Mouse (Mus musculus) gastrocnemius, postnatal 4 days (tissue): ENCODE measurements around the gene Prkag2. TPM values are rescaled to one million over a fixed set of nuclear protein-coding genes. Genes with fewer than 3 reads are reported as not detected.

Experiments
- DNase-seq, 2 experiments: peaks; one replicate each; pipeline ENCODE4 v3.0.0; 2021 to 2022; ENCODE audit warnings: low spot score in 2 of 2, mixed read lengths in 2 of 2
- total RNA-seq, 2 experiments: library from RNA; stranded (reverse); gene quantifications; 2 replicates each; pipeline ENCODE4 v1.2.3; 2021

Gene Prkag2
- total RNA-seq, 2 experiments from 2014 or later = 19.7 to 23.8 TPM

DNA sequence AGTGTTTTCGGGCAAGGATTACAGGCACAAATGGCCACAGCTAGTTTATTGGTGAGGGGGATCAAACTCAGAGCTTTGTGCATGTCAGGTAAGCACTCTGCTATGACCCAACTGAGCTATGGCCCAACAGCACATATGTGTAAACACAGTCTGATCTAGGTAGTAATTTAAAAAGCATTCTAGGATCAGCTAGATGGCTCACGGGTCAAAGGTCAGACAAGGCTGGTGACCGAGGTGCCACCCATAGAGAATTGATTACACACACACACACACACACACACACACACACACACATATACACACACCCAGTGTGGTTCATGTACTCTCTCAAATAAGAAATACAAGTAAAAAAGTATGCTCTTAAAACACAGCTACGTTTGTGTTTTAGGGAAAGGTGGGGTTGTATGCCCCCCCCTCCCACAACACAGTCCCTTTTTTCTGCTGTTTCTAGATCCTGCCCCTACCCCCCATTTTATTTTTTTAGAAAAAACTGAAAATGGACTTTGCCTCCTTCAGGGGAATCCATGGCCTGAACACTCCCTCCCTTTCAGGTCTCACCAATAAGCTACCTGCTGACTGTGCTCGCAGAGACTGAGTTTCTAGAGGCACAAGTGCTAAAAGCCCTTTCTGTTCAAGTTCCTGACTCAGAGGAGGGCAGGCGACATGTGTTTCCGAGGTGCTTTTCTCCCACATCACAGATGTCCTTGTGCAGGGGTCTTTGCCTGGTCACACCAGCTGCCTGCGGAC, 169.4 kb downstream of the Prkag2 start:
- no peak for DNase-seq

DNA sequence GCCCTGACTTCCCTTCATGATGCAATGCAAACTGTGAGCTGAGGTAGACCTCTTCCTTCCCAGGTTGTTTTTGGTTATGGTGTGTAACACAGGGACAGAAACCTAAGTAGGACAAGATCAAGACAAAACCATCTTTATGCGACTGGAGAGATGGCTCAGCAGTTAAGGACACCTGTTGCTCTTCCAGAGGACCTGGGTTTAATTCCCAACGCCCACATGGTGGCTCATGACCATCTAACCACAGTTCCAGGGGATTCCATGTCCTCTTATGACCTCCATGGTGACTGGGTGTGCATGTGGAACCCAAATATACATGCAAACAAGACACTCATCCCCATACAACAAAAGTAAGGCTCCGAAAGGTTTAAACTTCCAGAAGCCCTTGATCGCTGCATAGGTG, 171.6 kb downstream of the Prkag2 start:
- no peak for DNase-seq

DNA sequence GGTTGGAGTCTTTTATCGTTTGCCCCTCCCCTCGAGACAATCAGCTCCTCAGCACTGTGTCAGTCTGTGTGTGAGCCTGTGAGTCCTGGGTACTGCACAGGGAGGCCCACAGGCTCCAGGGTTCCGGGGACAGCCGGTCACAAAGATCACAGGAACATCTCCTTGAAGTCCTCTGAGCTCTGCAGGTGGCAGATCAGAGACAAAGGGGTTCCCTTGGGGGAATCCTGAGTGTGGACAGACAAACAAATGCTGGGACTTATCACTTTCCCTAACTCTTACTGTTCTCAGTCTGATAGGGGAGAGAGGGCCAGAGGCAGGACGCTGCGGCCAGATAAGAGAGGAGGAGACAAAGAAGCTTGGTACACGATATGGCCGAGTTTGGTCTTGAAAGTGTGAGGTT, 172.7 kb downstream of the Prkag2 start:
- no peak for DNase-seq

DNA sequence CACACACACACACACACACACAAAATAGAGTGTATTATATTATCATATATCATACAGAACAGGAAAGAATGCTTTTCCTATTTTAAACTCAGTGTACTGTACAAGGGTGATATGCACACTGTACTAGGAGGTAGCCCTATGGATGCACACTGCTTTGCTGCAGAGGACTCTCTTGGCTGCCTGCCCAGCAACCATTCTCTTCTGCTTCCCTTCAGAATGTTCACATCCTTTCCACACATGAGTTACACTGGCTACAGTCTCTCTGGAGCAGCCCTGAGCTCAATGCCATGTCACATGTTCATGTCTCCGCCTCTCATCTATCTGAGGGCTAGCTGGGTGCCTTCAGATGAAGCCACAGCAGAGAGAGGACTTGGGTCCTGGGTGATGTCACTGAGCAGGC, 181.3 kb downstream of the Prkag2 start:
- DNase-seq = peak in 1 of 2 experiments; percentile 23

DNA sequence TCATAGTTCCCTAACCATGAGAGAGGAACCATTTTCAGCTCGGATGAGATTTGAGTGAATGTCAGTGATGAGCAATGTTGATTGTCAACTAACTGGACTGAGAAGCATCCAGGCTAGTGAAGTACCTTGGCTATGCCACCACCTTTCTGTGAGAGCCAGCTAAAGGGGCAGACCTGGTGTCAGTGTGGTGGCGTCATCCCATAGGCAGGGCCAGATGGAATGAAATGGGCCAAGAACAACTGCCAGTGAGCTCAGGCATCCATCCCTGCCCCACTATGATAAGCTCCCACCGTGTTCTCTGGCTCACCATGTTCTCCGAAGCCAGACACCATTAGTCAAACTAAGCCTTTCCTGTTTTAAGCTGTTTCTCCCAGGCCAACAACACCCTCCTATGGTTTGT, 183.9 kb downstream of the Prkag2 start:
- no peak for DNase-seq

DNA sequence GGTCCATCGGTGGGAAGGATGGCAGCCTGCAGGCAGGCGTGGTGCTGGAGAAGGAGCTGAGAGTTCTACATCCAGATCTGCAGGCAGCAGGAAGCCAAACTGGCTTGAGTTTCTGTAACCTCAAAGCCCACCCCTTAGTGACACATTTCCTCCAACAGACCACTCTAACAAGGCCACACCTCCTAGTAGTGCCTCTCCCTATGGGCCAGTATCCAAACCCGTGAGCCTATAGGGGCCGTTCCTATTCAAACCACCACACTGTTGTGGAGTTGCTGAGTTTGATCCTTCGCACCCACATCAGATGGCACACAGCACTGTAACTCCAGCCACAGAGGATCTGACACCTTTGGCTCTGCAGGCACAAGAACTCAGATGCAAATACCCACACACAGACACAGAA, 185.3 kb downstream of the Prkag2 start:
- DNase-seq = no peak

DNA sequence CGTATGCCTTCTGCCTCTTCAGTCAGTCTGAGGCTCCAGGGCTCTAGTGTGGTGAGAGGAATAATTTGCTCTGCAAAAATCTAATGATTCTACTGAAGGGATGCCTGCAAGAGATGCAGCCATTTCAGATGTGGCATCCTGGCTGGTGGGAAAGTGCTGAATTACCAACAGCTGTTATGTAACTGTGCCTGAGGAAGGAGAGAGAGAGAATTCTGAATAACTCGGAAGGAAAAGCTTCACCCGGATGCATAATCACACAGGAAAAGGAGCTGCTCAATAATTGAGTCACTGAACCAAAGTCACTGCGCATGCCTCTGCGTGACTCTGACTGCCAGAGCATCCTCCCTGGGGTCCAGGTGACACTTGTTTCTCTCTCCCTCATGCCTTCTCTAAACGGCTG, 186.8 kb downstream of the Prkag2 start:
- DNase-seq = no peak

DNA sequence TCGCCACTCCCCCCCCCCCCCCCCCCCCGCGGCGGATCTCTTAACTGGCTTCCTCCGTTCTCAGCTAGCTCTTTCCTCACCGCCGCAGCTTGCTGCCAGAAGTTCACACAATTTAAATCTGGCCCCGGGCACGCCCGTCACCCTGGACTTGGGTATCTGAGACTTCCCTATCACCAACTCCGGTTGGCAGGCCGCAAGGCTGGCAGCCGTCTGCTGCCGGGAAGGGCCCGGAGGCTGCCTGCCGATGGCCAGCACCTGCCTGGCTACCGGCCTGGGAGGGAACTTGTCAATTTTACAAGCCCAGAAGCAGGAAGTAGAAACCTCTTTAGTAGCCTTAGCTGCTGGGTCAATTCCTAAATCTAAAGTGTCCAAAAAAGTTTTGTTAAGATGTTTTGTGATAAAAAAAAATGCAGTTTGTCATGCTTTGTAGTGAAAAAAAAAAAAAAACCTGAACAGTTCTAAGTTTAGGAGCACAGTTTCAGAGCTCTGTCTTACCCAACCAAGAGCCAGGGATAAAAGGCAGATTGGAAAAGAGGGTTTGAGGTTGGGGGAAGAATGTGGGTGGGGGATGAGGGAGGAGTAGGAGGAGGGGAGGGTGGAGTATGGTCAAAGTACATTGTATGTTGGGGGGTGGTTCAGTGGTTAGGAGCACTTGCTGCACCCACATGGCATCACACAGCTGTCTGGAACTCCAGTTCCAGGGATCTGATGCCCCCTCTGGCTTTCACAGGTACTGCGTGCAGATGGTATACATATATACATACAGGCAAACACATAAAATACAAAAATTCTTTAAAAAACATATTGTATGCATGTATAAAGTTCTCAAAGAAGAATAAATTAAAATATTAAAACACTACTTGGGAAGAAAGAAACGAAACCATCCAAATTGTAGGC, 191.4 kb downstream of the Prkag2 start:
- peak; percentile 48 to 67 for DNase-seq

DNA sequence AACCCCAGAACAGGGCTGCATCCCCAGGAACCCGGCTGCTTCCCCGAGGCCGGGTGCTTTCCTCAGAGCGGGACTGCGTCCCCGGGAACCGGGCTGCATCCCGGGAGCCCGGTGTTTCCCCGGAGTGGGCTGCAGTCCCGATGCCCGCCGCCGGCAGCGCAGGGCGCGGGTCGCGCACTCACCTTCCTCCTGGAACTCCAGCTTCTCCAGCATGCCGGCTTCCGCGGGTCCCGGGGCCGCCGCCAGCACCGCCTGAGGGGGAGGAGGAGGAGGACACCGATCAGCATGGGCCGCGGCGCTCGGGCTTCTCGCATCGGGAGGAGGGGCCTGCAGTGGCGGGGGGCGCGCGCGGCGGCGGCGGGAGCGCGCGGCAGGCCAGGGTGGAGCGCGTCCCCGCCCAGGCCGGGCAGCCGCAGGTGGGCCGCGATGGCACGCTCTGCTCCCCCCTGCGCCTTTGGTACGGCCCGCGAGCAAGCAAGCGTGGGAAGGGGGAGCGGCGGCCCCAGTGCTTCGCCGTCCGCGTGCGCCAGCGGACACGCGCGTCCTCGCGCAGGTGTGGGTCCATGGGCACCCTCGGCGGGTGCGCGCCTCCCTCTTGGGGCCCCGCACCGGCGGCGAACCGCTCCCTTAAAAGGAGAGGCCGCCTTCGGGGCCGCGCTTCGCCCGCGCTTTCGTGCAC, 192.2 kb downstream of the Prkag2 start:
- peak; percentile 62 to 80 for DNase-seq

DNA sequence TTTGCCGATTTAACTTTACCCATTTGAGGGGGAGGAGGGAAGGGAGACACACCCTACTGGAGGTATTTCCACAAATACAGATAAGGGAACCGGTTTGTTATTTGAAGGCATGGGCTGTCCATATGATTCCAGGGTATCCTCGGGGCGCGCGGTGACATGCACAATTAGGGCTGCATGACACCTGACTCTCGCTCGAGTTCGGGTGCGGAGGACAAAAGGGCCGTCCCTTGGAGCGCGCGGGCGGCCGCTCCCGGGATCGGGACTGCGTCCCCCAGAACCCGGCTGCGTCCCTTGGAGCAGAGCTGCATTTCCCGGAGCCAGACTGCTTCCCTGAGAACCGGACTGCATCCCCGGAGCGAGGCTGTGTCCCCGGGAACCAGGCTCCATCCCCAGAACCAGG, 192.7 kb downstream of the Prkag2 start:
- DNase-seq = no peak

DNA sequence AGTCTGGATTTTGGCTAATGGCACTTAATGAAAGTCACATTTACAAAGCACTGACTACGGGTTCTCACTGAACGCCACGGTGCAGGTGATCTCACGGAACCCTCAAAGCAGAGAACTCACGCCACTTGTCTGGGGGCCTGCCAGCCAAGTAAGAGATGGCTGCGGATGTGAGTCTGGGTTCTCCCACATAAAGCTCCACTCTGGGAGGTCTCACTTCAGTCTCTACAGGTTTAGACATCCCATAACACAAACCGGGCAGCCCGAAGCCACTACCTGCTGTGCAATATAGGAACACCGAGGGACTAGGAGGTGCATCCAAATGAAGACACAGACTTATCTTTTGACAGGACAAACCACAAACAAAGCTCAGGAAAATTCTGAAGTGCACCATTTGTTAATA, 193.6 kb downstream of the Prkag2 start:
- no peak for DNase-seq

DNA sequence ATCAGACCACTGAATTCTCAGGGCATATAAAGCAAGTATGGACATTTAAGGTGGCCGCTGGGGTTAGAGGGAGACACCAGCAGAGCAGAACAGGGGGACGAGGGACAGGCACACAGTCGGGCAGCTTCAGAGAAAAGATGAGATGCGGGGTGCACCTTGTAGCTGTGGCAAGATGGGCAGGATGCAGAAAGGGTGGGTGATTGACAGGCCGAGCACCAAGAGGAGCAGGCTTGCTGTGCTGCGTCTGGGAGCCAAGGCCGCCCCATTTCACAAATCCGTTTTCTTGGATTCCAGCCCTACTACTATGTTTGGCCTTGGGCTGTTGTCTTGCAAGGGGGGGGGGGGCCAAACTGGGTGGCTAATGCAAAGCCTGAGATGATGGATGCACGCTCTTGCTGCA, 195.5 kb downstream of the Prkag2 start:
- no peak for DNase-seq

DNA sequence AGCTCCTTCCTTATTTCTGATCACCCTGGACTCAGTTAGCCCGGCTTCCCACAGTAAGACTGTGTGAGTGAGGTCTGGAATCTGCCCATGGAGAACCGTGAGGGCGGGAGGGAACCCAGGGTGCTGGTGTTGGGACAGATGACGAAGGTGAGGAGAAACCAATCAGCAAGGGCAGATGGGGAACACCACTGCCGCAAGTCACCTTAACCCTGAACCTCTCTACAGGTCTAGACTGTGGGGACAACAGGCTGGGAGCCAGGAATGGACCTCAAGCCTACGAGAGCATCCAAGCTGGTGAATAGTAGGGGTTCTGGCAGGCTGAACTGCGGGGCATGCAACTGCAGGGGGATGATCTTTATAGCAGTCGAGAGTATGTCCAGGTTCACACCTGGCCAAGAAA, 196.0 kb downstream of the Prkag2 start:
- no peak for DNase-seq

DNA sequence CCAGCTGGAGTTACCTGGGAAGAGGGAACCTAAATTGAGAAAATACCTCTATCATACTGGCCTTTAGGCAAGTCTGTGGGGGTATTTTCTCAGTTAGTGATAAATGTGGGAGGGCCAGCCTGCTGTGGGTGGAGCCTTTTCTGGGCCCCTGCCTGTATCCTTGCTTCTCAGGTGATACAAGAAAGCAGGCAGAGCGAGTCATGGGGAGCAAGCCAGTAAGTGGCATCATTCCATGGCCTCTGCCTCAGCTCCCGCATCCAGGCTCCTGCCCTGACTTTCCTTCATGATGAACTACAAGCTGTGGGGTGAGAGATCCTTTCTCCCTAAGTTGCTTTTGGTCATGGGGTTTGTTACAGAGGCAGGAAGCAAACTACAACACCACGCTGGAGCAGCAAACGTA, 196.4 kb downstream of the Prkag2 start:
- DNase-seq = no peak

DNA sequence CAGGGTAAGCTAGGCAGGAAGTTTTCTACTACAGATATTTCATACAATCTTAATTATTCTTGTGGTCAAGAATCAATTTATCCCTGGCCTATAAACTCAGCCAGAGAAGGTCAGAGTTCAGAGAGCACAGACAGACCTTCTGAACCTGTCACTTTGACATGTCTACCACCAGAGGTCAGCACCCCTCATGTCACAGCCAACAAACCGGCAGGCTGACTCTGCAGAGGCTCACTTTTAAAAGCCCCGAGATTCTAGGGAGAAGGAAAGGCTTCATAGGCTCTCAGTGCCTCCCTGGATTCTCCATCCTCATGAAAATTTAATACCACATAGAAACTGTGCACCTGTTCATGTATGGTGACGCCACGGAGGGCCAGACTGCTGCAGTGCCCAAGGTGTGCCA, 197.6 kb downstream of the Prkag2 start:
- DNase-seq = peak in 1 of 2 experiments; percentile 29

DNA sequence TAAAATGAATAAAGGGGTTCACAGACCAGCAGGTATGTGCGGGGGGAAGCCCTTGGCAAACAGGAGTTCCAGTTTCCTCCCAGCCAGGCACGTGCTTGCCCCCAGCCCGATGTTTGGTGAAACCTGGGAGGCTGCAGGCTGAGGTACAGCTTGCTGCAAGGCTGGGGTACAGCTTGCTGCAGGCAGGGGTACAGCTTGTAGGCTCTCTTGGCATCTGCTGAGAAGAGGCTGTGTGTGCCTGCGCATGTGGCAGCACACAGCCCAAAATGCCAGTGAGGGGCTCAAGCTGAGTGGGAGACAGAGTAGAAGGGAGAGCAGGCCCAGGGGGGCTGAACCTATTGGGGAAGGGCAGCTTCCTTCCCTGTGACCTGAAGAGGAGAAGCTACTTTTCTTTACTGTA, 204.8 kb downstream of the Prkag2 start:
- no peak for DNase-seq

DNA sequence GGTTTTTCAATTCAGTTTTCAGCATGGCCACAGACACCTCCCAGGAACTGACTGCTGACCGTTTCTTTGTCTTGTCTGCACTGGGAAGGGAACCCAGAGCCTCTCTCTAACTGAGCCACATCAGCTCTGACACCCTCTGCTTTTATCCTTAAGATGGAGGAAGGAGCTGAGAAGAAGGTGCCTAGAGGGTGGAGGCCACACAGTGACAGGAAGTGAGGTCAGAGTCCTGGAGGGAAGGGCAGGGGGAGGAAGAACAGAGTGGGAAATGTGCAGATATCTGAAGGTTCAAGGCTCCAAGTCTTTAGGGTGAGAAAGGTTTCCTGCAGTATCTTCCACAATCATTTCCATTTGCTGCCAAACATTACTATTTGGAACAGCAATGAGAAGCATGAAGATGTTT, 205.6 kb downstream of the Prkag2 start:
- DNase-seq = no peak

DNA sequence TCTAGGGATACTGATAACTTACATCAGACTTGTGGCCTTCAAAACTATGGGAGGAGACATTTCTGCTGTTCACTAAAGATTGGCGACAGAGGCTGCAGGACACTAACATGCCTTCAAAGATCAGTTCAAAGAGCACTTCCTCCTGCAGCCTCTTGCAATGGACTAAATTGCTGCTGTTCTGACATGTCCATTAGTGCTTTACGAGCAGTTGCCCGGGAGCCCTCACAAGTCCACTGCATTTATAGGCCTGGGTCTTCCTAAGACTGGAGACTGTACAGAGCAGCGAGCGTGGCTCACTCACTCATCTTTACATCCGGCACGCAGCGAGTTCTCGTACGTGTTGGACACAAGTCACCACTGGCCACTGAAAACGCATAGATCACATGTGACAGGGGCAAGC, 208.0 kb downstream of the Prkag2 start:
- DNase-seq = no peak

DNA sequence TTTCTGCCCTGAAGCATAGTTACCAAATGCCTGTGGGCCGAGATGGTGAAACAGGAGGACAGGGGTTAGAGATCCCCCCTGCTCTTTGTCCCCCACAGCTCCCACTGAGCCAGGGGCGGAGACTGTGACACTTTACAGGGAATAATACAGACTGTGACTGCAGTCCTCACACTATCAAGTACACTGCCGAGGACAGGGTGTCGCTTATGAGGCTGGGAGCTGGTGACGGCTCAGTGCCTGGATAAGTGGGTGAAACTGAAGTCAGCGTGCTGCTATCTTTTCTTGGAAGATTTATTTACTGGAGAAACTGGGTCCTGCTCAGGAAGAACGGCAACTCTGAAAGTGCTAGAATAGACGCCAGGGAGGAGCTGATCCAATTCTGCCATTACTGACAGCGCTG, 210.6 kb downstream of the Prkag2 start:
- no peak for DNase-seq

DNA sequence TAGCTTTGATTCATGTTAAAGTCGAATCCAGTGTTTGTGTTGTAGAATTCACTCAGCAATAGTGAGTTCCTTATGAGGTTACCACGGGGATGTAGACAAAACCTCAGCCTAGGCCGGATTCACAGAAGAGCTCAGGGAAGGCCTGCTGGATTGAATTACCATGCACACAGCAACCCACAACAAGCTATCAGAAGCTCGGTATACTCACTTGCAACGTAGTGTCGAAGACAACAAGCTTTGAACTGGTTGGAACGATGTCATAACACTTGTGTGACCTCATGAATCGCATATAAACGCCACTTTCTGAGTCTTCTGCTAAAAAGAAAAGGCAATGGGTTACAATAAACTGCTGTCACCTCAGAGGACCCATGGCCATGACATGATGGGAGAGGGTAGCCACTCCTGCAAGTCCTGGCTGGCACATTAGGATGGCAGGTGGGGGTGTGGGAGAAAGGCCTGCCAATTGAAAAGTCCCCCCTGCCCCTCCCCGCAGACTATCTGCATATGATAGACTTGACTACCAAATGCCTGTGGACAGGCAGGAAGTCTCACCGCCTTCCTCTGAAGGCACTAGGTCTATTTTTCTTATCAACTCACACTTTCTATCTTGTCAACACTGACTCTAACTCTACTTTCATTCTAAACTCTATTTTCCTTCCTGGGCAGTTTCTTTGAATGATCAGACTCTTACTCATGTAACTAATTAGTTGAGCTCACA, 211.4 kb downstream of the Prkag2 start:
- DNase-seq = no peak

DNA sequence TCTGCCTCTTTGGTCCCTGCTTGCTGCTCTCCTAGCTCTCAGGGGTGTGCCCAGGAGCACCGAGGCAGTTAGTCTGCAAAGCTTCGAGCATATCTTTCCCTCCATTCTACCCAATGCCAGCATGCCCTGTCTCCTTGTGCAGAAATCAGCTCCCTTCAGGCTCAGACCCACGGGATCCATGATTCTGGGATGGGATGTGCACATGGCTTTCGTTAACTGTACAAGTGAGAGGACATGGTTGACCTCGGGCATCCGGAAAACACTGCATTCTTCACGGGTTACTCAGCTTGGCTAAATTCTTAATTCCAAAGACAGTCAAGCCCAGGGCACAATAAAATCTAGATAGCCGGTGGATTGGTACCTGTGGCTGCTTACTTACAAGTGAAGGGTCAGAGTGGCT, 213.2 kb downstream of the Prkag2 start:
- DNase-seq = no peak
